Mouse (Mus musculus): ENCODE measurements around the gene Tax1bp1. TPM values are rescaled to one million over a fixed set of nuclear protein-coding genes. Genes with fewer than 3 reads are reported as not detected.

Tax1bp1 gene
- total RNA-seq, 2 experiments from 2014 or later = 63.9 to 66.6 TPM

DNA sequence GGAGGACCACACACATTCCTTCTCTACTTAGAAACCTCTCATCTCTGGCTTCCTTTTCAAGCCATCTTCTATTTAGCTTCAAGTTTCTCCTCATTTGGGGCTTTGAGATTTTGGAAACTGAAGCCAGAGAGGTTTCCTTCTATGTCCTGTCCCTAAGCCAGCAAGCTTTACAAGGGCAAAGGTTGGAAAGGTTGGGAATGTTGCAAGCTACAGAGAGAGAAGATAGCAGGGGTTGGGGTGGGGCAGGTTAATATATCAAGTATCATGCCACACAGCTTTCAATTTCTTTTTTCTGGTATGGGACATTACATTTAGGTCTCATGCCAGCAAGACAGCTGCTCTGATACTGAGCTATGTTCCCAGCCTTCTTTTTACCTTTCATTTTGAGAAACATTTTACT, 8.2 kb upstream of the Tax1bp1 start:
- DNase-seq = no peak

DNA sequence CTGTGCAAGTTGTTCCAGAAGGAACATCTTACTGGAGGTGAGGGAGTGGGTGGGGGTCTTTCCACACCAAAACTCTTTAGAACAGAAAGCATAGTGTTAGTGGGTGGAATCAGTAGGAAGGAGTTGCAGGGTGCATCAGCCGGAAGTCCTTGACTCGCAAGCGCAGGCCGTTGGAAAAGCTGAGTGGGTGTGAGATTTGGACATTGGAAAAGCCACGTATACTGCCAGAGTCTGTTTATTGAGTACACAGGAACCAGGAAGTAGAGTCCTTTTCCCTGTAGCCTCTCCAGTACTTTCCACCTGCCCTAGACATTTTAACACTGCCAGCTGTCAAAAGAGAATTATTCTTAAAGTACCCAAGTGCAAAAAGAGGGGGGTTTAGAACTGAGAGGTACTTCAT, 5.7 kb upstream of the Tax1bp1 start:
- DNase-seq = no peak

DNA sequence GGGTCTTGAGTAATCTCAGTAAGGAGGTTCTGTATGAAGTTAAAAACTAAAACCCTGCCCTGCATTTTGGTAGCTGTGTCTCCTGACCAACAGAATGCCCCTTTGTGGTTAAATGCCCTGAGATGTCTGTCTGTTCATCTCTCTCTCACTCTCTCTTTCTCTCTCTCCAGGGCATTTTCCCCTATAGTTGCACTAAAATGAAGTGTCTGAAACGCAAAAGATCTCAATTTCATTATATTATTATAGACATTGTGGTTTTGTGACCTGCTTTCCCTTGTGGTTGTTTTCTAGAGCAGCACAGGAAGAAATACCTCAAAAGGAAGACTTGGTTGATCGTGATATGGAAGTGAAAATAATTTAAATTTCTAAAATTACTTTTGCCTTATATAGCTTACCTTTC, 966 bp upstream of the Tax1bp1 start:
- DNase-seq = no peak

GRCm38 (mm10) chr6:52713897-52714509, 474 bp downstream of the Tax1bp1 start:
- peak; percentile 63 for DNase-seq

GRCm38 (mm10) chr6:52717493-52718192, 4.1 kb downstream of the Tax1bp1 start:
- DNase-seq = no peak

GRCm38 (mm10) chr6:52724805-52725439, 11.4 kb downstream of the Tax1bp1 start:
- peak; percentile 62 for DNase-seq

DNA sequence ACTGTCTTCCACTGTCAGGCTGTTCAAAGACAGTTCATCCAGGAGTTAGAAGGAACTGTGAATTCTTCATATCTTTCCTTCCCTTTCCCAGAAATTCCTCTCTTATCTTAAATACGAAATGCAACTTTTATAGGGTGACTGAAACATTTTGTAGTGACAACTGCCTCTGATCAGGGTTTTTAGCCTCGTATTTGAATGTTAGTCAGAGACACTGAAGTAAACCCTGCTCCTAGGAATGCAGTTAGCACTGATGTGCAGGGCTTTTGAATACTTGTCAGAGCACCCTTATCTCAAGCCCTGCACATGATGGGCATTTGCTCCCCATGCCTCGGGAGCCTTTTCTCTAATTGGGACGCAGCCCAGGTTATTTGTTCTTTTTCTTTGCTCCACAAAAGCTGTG, 16.8 kb downstream of the Tax1bp1 start:
- no peak for DNase-seq

DNA sequence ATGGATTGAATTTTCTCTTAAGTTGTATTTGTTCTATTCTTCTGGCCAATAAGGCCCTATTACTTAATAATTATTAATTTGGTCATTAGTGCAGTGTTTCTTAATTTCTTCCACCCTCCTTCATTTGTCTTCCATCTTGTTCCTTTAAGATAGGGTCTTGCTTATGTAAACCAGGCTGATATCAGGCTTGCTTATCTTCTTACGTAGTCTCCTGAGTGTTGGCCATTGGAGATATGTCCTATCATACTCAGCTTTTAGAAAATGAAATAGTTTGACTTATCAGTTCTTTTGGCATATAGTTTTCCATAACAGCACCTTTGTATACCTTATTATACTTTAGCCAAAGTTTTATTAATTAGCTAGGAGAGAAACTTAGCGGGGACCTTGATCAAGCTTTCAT, 21.1 kb downstream of the Tax1bp1 start:
- DNase-seq = no peak

GRCm38 (mm10) chr6:52752832-52753231, 39.3 kb downstream of the Tax1bp1 start:
- no peak for DNase-seq

GRCm38 (mm10) chr6:52765206-52765605, 51.7 kb downstream of the Tax1bp1 start:
- DNase-seq = no peak

DNA sequence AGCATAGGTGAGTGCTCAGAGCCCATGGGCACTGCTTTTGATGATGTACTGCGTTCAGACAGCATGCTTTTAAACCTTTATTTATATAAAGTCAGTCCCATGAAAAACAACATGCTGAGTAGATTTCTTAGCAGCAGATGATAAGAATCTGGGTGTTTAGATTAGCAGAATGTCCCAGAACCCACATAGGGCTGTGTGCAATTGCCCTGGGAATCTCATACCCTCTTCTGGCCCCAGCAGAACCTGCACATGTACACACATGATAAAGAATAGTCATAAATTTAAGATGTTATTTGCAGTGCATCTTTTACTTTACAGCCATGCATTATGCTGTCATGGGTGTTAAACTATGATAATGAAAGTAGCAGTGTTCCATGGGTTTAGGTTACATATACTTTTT, 57.3 kb downstream of the Tax1bp1 start:
- DNase-seq = no peak

DNA sequence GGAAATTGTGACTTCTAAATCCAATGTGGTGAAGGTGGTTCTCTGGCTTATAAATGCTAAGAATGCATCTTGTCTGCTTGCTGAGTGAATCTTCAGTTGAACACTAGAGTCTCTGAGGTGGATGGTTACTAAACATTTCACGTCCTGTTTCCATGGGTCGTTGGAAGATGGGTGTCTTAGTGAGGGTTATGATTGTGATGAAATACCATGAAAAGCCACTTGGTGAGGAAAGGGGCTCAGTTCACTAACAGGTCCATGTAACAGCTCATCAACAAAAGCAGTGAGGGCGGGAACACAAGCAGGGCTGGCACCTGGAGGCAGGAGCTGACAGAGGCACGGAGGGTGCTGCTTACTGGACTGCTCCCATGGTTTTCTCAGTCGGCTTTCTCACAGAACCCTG, 59.6 kb downstream of the Tax1bp1 start:
- no peak for DNase-seq

DNA sequence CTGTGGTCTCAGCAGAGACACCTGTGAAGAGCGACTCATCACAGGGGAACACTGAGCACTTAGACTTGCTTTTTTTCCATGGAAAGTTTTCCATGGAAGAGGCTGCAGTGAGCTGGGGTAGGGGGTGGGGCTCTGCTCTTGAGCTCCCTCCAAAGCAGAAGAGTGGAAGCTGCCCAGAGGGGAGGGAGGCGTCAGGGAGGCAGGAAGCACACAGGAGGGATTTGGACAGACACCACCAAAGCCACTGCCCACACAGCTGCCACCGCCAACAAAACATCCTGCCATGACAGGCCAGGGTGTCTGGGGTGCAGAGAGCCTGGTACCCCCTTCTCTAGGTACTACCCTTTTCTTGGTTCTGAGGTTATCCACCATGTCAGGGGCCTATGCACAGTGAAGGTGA, 61.8 kb downstream of the Tax1bp1 start:
- no peak for DNase-seq

- no peak for DNase-seq
Observed at GRCm38 (mm10) chr6:52775956-52776355, 62.4 kb downstream of the Tax1bp1 start.

DNA sequence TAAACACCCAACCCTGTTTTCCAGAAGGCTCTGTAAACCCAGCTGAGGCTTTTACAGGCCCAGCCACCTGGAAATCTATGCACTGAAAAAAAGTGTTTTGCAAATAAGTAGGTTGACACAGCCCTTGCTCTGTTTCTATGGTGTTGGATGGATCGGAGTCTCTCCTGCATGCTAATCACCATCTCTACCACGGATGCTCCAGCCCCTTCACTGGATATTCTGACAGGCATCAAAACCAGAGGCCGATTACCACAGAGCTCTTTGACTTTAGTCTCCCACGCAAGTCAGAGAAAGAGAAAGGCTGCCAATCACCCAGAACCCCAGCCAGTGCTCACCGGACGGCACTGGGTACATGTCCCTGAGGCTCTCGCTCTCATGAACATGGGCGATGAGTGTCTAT, 63.5 kb downstream of the Tax1bp1 start:
- no peak for DNase-seq

- DNase-seq = no peak
Observed at GRCm38 (mm10) chr6:52778523-52778922, 65.0 kb downstream of the Tax1bp1 start.

DNA sequence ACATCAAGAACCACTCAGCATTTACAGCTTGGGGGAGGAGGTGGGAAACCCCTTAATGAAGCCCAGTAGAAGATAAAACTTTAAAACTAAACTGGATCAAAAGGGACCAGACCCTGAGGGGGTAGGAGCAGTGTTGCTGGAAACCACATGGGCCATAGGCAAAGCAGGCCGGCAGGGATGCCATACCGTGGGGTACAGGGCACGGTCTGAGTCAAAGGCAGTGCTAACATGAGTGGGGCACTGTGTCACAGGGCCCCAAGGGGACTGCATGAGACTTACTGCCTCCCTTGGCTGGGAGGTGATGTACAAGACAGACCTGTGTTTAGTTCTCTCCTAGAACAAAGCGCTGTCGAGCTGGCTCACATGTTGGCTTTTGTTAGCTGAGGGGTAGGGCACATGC, 66.0 kb downstream of the Tax1bp1 start:
- DNase-seq = no peak

DNA sequence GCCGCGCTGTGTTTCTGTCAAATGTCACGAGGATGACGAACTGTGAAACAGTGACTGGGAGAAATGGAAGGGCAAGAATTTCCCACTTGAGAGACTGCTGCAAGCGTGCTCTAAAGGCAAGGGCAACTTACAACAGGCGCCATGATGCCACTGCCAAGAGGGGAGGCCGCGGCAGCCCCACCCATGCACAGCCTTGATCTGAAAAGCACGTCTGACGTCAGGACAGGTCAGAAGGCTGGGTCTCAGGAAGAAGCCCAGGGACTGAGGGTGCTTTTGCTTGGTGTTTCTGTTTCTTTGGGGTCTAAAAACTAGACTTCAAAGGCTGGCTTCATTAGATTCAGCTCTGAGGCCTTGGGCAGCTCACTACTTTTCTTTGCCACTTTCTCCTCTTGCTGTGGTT, 76.8 kb downstream of the Tax1bp1 start:
- no peak for DNase-seq

DNA sequence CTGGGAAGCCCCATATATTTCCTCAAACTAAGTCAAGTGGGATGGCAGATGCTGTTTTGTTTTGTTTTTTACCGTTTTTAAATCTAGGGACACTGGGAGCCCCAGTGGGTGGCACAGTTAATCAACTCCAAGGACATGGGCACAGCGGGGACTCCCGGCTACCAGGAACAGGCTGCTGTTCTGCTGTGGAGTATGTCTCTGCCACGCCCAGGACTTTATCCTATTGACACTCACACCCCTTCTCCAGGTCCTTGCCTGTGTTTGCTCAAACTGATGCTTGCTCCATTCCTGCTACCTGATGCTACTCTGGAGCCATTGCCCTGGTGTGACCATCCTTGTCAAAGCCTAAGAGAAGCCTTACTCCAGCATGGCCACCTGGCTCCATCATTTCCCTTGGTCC, 77.3 kb downstream of the Tax1bp1 start:
- no peak for DNase-seq

GRCm38 (mm10) chr6:52792455-52792854, 78.9 kb downstream of the Tax1bp1 start:
- DNase-seq = no peak

DNA sequence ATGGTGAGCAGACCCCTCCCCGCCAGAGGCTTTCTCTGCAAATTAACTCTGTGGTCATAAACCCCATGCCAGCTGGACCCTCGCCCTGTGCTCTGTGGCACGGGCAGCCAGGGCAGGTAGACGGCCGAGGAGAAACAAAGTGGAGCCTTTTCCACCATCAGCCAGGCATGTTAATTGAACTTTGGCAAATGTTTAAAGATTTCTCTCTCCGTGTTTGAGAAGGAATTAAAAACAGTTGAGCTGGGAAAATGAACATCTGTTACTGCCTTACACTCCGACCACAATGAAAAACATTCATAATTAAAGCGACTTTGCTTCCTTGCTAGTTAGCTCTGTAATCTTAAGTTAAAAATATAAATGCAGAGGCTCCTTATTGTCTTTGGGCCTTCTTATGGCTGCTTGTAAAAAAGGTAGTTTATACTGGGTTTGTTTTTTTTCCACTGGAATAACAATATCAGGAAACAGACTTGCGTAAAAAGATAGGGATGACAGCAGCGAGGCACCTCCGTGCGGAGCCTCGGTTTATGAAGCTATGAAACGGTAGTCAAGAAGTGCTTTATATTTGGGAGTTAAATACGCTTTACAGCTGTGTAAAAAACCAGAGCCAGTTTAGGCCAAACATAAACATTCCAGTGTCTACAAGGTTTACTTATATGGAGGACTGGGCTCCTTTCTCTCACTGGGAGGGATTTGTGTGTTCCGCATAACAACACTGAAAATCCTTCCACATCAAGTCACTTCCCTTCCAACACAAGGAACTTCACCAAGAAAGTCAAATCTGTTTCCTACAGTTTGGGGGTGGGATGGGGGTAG, 81.7 kb downstream of the Tax1bp1 start:
- DNase-seq = no peak

DNA sequence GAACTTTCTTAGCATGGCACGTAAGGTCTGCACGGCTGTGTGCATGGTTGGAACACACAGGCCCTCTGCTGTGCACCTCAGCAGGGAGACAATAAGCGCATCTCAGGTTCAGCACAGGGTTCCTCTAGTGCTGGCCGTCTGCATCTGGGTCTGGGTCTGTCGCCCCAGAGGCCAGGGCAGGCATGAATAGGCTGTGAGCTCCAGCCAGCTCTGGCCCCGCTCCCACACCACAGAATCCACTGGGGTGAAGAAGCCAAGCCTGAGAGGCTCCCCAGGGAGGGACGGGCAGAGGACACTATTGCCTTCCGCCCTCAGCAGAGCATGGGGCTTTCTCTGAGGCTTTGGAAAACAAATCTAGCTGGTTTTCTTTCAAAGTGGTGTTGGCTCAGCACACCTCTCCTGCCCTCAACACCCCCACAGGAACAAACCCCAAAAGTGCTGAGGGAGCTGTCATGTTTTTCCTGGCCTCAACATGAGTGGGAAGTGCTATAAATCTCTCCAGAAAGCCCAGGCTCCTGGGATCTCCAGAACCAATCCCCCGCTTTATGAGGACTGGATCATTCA, 82.6 kb downstream of the Tax1bp1 start:
- DNase-seq = peak; percentile 53

DNA sequence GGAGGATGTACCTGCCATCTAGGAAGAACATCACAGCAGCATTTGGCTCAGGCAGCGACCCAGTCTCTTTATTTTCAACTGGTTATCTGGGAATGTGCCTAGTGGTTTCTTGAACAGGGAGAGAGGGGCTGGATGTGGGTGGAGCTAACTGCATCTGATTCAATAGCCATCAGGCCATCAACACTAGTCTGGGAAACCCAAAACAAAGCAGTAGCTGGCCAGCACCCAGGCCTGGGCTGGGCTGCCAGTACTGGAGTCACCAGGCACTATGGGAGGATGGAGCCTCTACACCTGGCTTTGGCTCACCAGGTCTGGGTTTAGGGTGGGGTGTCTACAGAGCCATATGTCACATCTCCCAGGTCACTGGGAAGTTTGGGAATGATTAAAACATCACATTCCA, 83.2 kb downstream of the Tax1bp1 start:
- peak; percentile 32 for DNase-seq
